Mouse (Mus musculus) thymus, postnatal 0 days (tissue): ENCODE data around the gene Lgals4. TPM values are rescaled to one million over a fixed set of nuclear protein-coding genes. Genes with fewer than 3 reads are reported as not detected.
A peak's percentile ranks its signal among the peaks of the same experiment; 100 is the strongest.

Experiments used
- DNase-seq: peaks from one replicate; pipeline ENCODE4 v3.0.0-alpha.2; 2015; ENCODE audit warnings: low spot score
- polyA plus RNA-seq: library from polyadenylated mRNA; unstranded; fragments of >200 nt; fragmentation: Nextera tagmentation; extraction: Ambion mirVana; gene quantifications from 2 replicates; pipeline ENCODE4 v1.2.1, GENCODE M21; 2015

The Lgals4 gene
- polyA plus RNA-seq, 1 experiment from 2014 or later, result 12.0 TPM

- DNase-seq, result peak; percentile 86
Observed at GRCm38 (mm10) chr7:28808221-28808941, 25.3 kb upstream of the Lgals4 start, which contains the start of gene Hnrnpl. Hnrnpl (plus strand) TSS chr7:28808541.

GRCm38 (mm10) chr7:28808957-28809393 lies 24.7 kb upstream of the Lgals4 start:
- peak; percentile 95 for DNase-seq

- peak; percentile 79 for DNase-seq
Observed at GRCm38 (mm10) chr7:28809401-28810089, 24.1 kb upstream of the Lgals4 start.

- peak; percentile 98 for DNase-seq
Observed at GRCm38 (mm10) chr7:28810107-28811066, 23.3 kb upstream of the Lgals4 start.

- peak; percentile 98 for DNase-seq
Observed at GRCm38 (mm10) chr7:28811228-28811627, 22.4 kb upstream of the Lgals4 start.

- no peak for DNase-seq
Observed at GRCm38 (mm10) chr7:28811640-28812275, 21.9 kb upstream of the Lgals4 start.

- no peak for DNase-seq
Observed at GRCm38 (mm10) chr7:28812436-28812835, 21.2 kb upstream of the Lgals4 start.

- DNase-seq, result no peak
Observed at GRCm38 (mm10) chr7:28812949-28813348, 20.7 kb upstream of the Lgals4 start.

GRCm38 (mm10) chr7:28814306-28815034 lies 19.2 kb upstream of the Lgals4 start:
- DNase-seq, result no peak

- no peak for DNase-seq
Observed at GRCm38 (mm10) chr7:28815230-28815629, 18.4 kb upstream of the Lgals4 start.

- no peak for DNase-seq
Observed at GRCm38 (mm10) chr7:28816201-28816600, 17.5 kb upstream of the Lgals4 start.

GRCm38 (mm10) chr7:28816920-28817319 lies 16.7 kb upstream of the Lgals4 start:
- DNase-seq, result no peak

GRCm38 (mm10) chr7:28817524-28817923 lies 16.1 kb upstream of the Lgals4 start:
- DNase-seq, result no peak

- no peak for DNase-seq
Observed at GRCm38 (mm10) chr7:28817957-28818356, 15.7 kb upstream of the Lgals4 start.

GRCm38 (mm10) chr7:28818436-28818835 lies 15.2 kb upstream of the Lgals4 start:
- DNase-seq, result no peak

GRCm38 (mm10) chr7:28818861-28819452 lies 14.7 kb upstream of the Lgals4 start:
- DNase-seq, result no peak

GRCm38 (mm10) chr7:28819571-28819970 lies 14.1 kb upstream of the Lgals4 start:
- DNase-seq, result no peak

GRCm38 (mm10) chr7:28820358-28821260 lies 13.0 kb upstream of the Lgals4 start:
- no peak for DNase-seq
